Mouse (Mus musculus) c-Kit-positive CD71-positive TER-119-positive erythroid progenitor cells, embryonic 14.5 days (primary cell): ENCODE measurements at regions not wholly inside any gene's neighbourhood (a gene's known extent, or its start where the extent isn't known, plus 50 kb on each side); places are given as distances from the start of the nearest gene placed in this dataset.
A peak's percentile ranks its signal among the peaks of the same experiment; 100 is the strongest.

Experiments
- DNase-seq: peaks from one replicate; pipeline ENCODE4 v3.0.0-alpha.2; 2013; ENCODE audit warnings: low spot score

- no peak for DNase-seq
Measured at GRCm38 (mm10) chr2:11853210-11853973, 75.7 kb downstream of the Ankrd16 start.

- no peak for DNase-seq
Measured at GRCm38 (mm10) chr2:11869983-11870382, 92.3 kb downstream of the Ankrd16 start.

- DNase-seq: no peak
Measured at GRCm38 (mm10) chr2:11880005-11880404, 102.3 kb downstream of the Ankrd16 start.

GRCm38 (mm10) chr2:11894792-11895568 is 117.3 kb downstream of the Ankrd16 start:
- DNase-seq: no peak

GRCm38 (mm10) chr2:11899698-11900660 is 122.3 kb downstream of the Ankrd16 start:
- DNase-seq: no peak

GRCm38 (mm10) chr2:11914782-11915181 is 137.1 kb downstream of the Ankrd16 start:
- peak; percentile 44 for DNase-seq

GRCm38 (mm10) chr2:11917373-11917772 is 139.7 kb downstream of the Ankrd16 start:
- no peak for DNase-seq

- no peak for DNase-seq
Measured at GRCm38 (mm10) chr2:11918070-11918469, 140.4 kb downstream of the Ankrd16 start.

- DNase-seq: no peak
Measured at GRCm38 (mm10) chr2:11960777-11961176, 183.1 kb downstream of the Ankrd16 start.

GRCm38 (mm10) chr2:11965374-11965773 is 187.7 kb downstream of the Ankrd16 start:
- no peak for DNase-seq

- no peak for DNase-seq
Measured at GRCm38 (mm10) chr2:11967001-11967400, 189.3 kb downstream of the Ankrd16 start.

GRCm38 (mm10) chr2:11971972-11972371 is 194.3 kb downstream of the Ankrd16 start:
- DNase-seq: no peak

- DNase-seq: peak; percentile 8
Measured at GRCm38 (mm10) chr2:12001938-12002899, 224.5 kb downstream of the Ankrd16 start.

GRCm38 (mm10) chr2:12004330-12004729 is 226.7 kb downstream of the Ankrd16 start:
- no peak for DNase-seq

GRCm38 (mm10) chr2:12007201-12007600 is 229.5 kb downstream of the Ankrd16 start:
- DNase-seq: no peak

GRCm38 (mm10) chr2:12011441-12011840 is 233.8 kb downstream of the Ankrd16 start:
- no peak for DNase-seq

GRCm38 (mm10) chr2:12019607-12020006 is 241.9 kb downstream of the Ankrd16 start:
- DNase-seq: no peak

GRCm38 (mm10) chr2:12023402-12024111 is 245.9 kb downstream of the Ankrd16 start:
- no peak for DNase-seq

- no peak for DNase-seq
Measured at GRCm38 (mm10) chr2:12026220-12026619, 248.5 kb downstream of the Ankrd16 start.
